Mouse (Mus musculus) ES-Bruce4 (cell line): ENCODE measurements around the gene Sfxn3. TPM values are rescaled to one million over a fixed set of nuclear protein-coding genes. Genes with fewer than 3 reads are reported as not detected.

Experiments
- H3K27ac ChIP-seq: 2 replicates; pipeline ENCODE4 v1.5.1; 2012; ENCODE audit warnings: low read length, inconsistent platforms; ENCODE audit not compliant: insufficient read depth
- H3K27me3 ChIP-seq: 2 replicates; pipeline ENCODE4 v1.6.1; 2012; ENCODE audit warnings: mild to moderate bottlenecking, low read length, inconsistent platforms; ENCODE audit not compliant: control insufficient read depth, poor library complexity, insufficient read depth, severe bottlenecking
- H3K36me3 ChIP-seq: 2 replicates; pipeline ENCODE4 v1.6.1; 2012; ENCODE audit warnings: inconsistent platforms, mild to moderate bottlenecking, low read length, moderate library complexity; ENCODE audit not compliant: control insufficient read depth, poor library complexity, insufficient read depth, severe bottlenecking
- H3K4me1 ChIP-seq: one replicate; pipeline ENCODE4 v1.8.1; 2011; ENCODE audit warnings: low read length; ENCODE audit not compliant: control insufficient read depth, insufficient read depth
- H3K4me3 ChIP-seq: 2 replicates; pipeline ENCODE4 v1.5.1; 2011; ENCODE audit warnings: low read depth, mild to moderate bottlenecking, low read length
- H3K9ac ChIP-seq: 2 replicates; pipeline ENCODE4 v1.6.1; 2012; ENCODE audit warnings: low read depth, mild to moderate bottlenecking, inconsistent platforms; ENCODE audit not compliant: poor library complexity, severe bottlenecking
- H3K9me3 ChIP-seq: replicated peaks from 2 replicates; pipeline ENCODE4 v1.6.1; 2012; ENCODE audit warnings: mild to moderate bottlenecking, low read length, inconsistent platforms; ENCODE audit not compliant: control insufficient read depth, poor library complexity, insufficient read depth, severe bottlenecking
- CTCF ChIP-seq: IDR thresholded peaks from one replicate; pipeline ENCODE4 v1.8.1; 2011; ENCODE audit warnings: low read depth, low read length
- EP300 ChIP-seq: IDR thresholded peaks from 2 replicates; pipeline ENCODE4 v1.6.1; 2011; ENCODE audit warnings: low read depth, low read length; ENCODE audit not compliant: insufficient read depth
- POLR2A ChIP-seq: IDR thresholded peaks from one replicate; pipeline ENCODE4 v1.8.1; 2011; ENCODE audit warnings: low read length; ENCODE audit not compliant: insufficient read depth
- polyA plus RNA-seq: library from polyadenylated mRNA; stranded (reverse); fragments of >200 nt; gene quantifications from 2 replicates; pipeline ENCODE4 v1.2.4, GENCODE M21; 2011; ENCODE audit warnings: low read depth; ENCODE audit not compliant: missing spikeins, insufficient read depth, insufficient read length

Gene Sfxn3
- polyA plus RNA-seq, 1 experiment = 15.6 TPM

- peaks cover 3% of the 10 kb centered on the region for H3K4me1 ChIP-seq
- no peaks in the 10 kb centered on the region for H3K9me3 ChIP-seq
- peak overlapping the region; percentile 70; the same call in 1 of the 2 replicates for H3K27ac ChIP-seq
- H3K4me3 ChIP-seq = no peak overlapping the region
- H3K9ac ChIP-seq = peak overlapping the region; percentile 87; the same call in 1 of the 2 replicates
- H3K27me3 ChIP-seq = no peaks in the 10 kb centered on the region
- no peaks in the 10 kb centered on the region for H3K36me3 ChIP-seq
- TF ChIP-seq CTCF = no peak
Observed at GRCm38 (mm10) chr19:45056908-45057698, 9.8 kb downstream of the Sfxn3 start.

GRCm38 (mm10) chr19:45057724-45058112, 10.4 kb downstream of the Sfxn3 start:
- Histone ChIP-seq H3K9me3 (no peaks in the 10 kb centered on the region), H3K4me1 (peaks cover 3% of the 10 kb centered on the region), H3K36me3 (no peaks in the 10 kb centered on the region), H3K27ac (peak overlapping the region; percentile 70), H3K9ac (peak overlapping the region; percentile 87), H3K4me3 (peak overlapping the region; percentile 66), H3K27me3 (no peaks in the 10 kb centered on the region)
- TF ChIP-seq EP300 = no peak
- TF ChIP-seq POLR2A = no peak
- TF ChIP-seq CTCF = no peak

- Histone ChIP-seq H3K27me3 (no peaks in the 10 kb centered on the region), H3K4me3 (peak overlapping the region; percentile 98), H3K36me3 (no peaks in the 10 kb centered on the region)
Observed at GRCm38 (mm10) chr19:45058113-45058839, 11.0 kb downstream of the Sfxn3 start.

GRCm38 (mm10) chr19:45058841-45059240, 11.5 kb downstream of the Sfxn3 start:
- no peaks in the 10 kb centered on the region for H3K9me3 ChIP-seq
- peak overlapping the region; percentile 98 for H3K4me3 ChIP-seq
- H3K9ac ChIP-seq = peak overlapping the region; percentile 87
- no peaks in the 10 kb centered on the region for H3K27me3 ChIP-seq
- peak overlapping the region; percentile 96 for H3K27ac ChIP-seq
- TF ChIP-seq CTCF = no peak
- no peak for TF ChIP-seq POLR2A
- TF ChIP-seq EP300 = no peak
- H3K36me3 ChIP-seq = no peaks in the 10 kb centered on the region
- peaks cover 3% of the 10 kb centered on the region for H3K4me1 ChIP-seq

More at GRCm38 (mm10) chr19:45058113-45058839, 11.0 kb downstream of the Sfxn3 start:
- H3K27ac ChIP-seq = peak overlapping the region; percentile 96
- peaks cover 3% of the 10 kb centered on the region for H3K4me1 ChIP-seq
- TF ChIP-seq CTCF (no peak), POLR2A (peak; percentile 56), EP300 (no peak)
- H3K9me3 ChIP-seq = no peaks in the 10 kb centered on the region
- H3K9ac ChIP-seq = peak overlapping the region; percentile 87

- H3K36me3 ChIP-seq = no peaks in the 10 kb centered on the region
- no peak for TF ChIP-seq EP300
- peak; percentile 74 for TF ChIP-seq CTCF
- H3K4me1 ChIP-seq = peaks cover 1% of the 10 kb centered on the region
- H3K27me3 ChIP-seq = no peaks in the 10 kb centered on the region
- no peak overlapping the region for H3K27ac ChIP-seq
- no peak overlapping the region for H3K9ac ChIP-seq
- H3K9me3 ChIP-seq = no peaks in the 10 kb centered on the region
- no peak overlapping the region for H3K4me3 ChIP-seq
Observed at GRCm38 (mm10) chr19:45063565-45064292, 16.4 kb downstream of the Sfxn3 start.

- no peaks in the 10 kb centered on the region for H3K36me3 ChIP-seq
- no peaks in the 10 kb centered on the region for H3K27me3 ChIP-seq
- H3K4me3 ChIP-seq = peak overlapping the region; percentile 52
- H3K9me3 ChIP-seq = no peaks in the 10 kb centered on the region
- TF ChIP-seq POLR2A = no peak
- TF ChIP-seq EP300 = no peak
- no peak for TF ChIP-seq CTCF
- H3K27ac ChIP-seq = no peak overlapping the region
- H3K4me1 ChIP-seq = peaks cover 1% of the 10 kb centered on the region
- peak overlapping the region; percentile 74 for H3K9ac ChIP-seq
Observed at GRCm38 (mm10) chr19:45065226-45065625, 17.9 kb downstream of the Sfxn3 start.
